Mouse (Mus musculus) right cerebral cortex, postnatal 4 days (tissue): ENCODE measurements at regions not wholly inside any gene's neighbourhood (a gene's known extent, or its start where the extent isn't known, plus 50 kb on each side); places are given as distances from the start of the nearest gene placed in this dataset.
"Not testable (repeated sequence)": the region's sequence is repeated elsewhere in the genome, so short reads cannot be mapped to it uniquely, and the experiment has no call there.

Experiments used
- DNase-seq: peaks from one replicate; pipeline ENCODE4 v3.0.0-alpha.2; 2022

GRCm38 (mm10) chrX:95366995-95367394 lies 77.7 kb downstream of the Amer1 start:
- DNase-seq = no peak

GRCm38 (mm10) chrX:95365326-95365725 lies 79.3 kb downstream of the Amer1 start:
- DNase-seq = not testable (repeated sequence)

- DNase-seq = peak; percentile 8
These were observed 85.6 kb downstream of the Amer1 start for GRCm38 (mm10) chrX:95359053-95359452.
